Mouse (Mus musculus): ENCODE measurements around the gene Adipoq. TPM values are rescaled to one million over a fixed set of nuclear protein-coding genes. Genes with fewer than 3 reads are reported as not detected.
A peak's percentile ranks its signal among the peaks of the same experiment; 100 is the strongest.

The Adipoq gene
- total and polyA plus RNA-seq, 3 experiments = 5.9 to 52.5 (median 13.6) TPM

GRCm38 (mm10) chr16:23167079-23167478 lies 20.7 kb downstream of the Adipoq start:
- Histone ChIP-seq H3K9ac (ENCODE audit: low read depth, low read length) (no peak overlapping the region), H3K27me3 (ENCODE audit: control insufficient read depth, insufficient read depth, low read length) (no peaks in the 10 kb centered on the region), H3K4me1 (ENCODE audit: control insufficient read depth, insufficient read depth, low read length) (peaks cover 6% of the 10 kb centered on the region), H3K79me2 (replicated peaks; ENCODE audit: control insufficient read depth, insufficient read depth, low read length) (no peaks in the 10 kb centered on the region), H3K27ac (peak overlapping the region; percentile 77), H3K36me3 (ENCODE audit: control insufficient read depth, insufficient read depth, low read length) (no peaks in the 10 kb centered on the region), H3K4me3 (no peak overlapping the region)
- intact Hi-C loops (cut with DNase I) = no loop called here
- WGBS = 31% methylated on average over 5 of the region's 5 CpGs
- no peak for DNase-seq
- TF ChIP-seq POLR2A (IDR thresholded peaks at IDR 0.05; ENCODE audit: insufficient read depth, low read depth, low read length) (0 out of 2 replicates have a peak, but pooled peaks have one; percentile 24), CTCF (IDR thresholded peaks at IDR 0.05) (no peak), EP300 (IDR thresholded peaks at IDR 0.05; ENCODE audit: insufficient read depth, low read depth, low read length) (0 out of 2 replicates have a peak, but pooled peaks have one; percentile 40)

- no peak for DNase-seq
- intact Hi-C loops (cut with DNase I) = no loop called here
- TF ChIP-seq CTCF (IDR thresholded peaks at IDR 0.05) = no peak
- TF ChIP-seq EP300 (IDR thresholded peaks at IDR 0.05; ENCODE audit: insufficient read depth, low read depth, low read length) = no peak
- no peak for TF ChIP-seq POLR2A (IDR thresholded peaks at IDR 0.05; ENCODE audit: insufficient read depth, low read depth, low read length)
- no peak overlapping the region for H3K9ac ChIP-seq (ENCODE audit: low read depth, low read length)
- no peak overlapping the region for H3K4me3 ChIP-seq
- H3K36me3 ChIP-seq (ENCODE audit: control insufficient read depth, insufficient read depth, low read length) = no peaks in the 10 kb centered on the region
- no peaks in the 10 kb centered on the region for H3K79me2 ChIP-seq (replicated peaks; ENCODE audit: control insufficient read depth, insufficient read depth, low read length)
- 92% methylated on average over 3 of the region's 3 CpGs for WGBS
- H3K27ac ChIP-seq = no peak overlapping the region
- H3K4me1 ChIP-seq (ENCODE audit: control insufficient read depth, insufficient read depth, low read length) = peaks cover 5% of the 10 kb centered on the region
- H3K27me3 ChIP-seq (ENCODE audit: control insufficient read depth, insufficient read depth, low read length) = no peaks in the 10 kb centered on the region
Measured at GRCm38 (mm10) chr16:23170813-23171212, 24.5 kb downstream of the Adipoq start.

- no peaks in the 10 kb centered on the region for H3K79me2 ChIP-seq (replicated peaks; ENCODE audit: control insufficient read depth, insufficient read depth, low read length)
- H3K4me1 ChIP-seq (ENCODE audit: control insufficient read depth, insufficient read depth, low read length) = peaks cover 8% of the 10 kb centered on the region
- H3K9ac ChIP-seq (ENCODE audit: low read depth, low read length) = no peak overlapping the region
- no peak overlapping the region for H3K27ac ChIP-seq
- H3K27me3 ChIP-seq (ENCODE audit: control insufficient read depth, insufficient read depth, low read length) = no peaks in the 10 kb centered on the region
- DNase-seq = no peak
- 91% methylated on average over 5 of the region's 5 CpGs for WGBS
- intact Hi-C loops (cut with DNase I) = no loop called here
- TF ChIP-seq POLR2A (IDR thresholded peaks at IDR 0.05; ENCODE audit: insufficient read depth, low read depth, low read length) (no peak), CTCF (IDR thresholded peaks at IDR 0.05) (no peak), EP300 (IDR thresholded peaks at IDR 0.05; ENCODE audit: insufficient read depth, low read depth, low read length) (no peak)
- peaks cover 3% of the 10 kb centered on the region for H3K36me3 ChIP-seq (ENCODE audit: control insufficient read depth, insufficient read depth, low read length)
- H3K4me3 ChIP-seq = no peak overlapping the region
Measured at GRCm38 (mm10) chr16:23173904-23174303, 27.6 kb downstream of the Adipoq start.

- Histone ChIP-seq H3K27me3 (ENCODE audit: control insufficient read depth, insufficient read depth, low read length) (no peaks in the 10 kb centered on the region), H3K27ac (no peak overlapping the region), H3K79me2 (replicated peaks; ENCODE audit: control insufficient read depth, insufficient read depth, low read length) (no peaks in the 10 kb centered on the region), H3K4me3 (no peak overlapping the region), H3K9ac (ENCODE audit: low read depth, low read length) (no peak overlapping the region), H3K4me1 (ENCODE audit: control insufficient read depth, insufficient read depth, low read length) (peaks cover 8% of the 10 kb centered on the region), H3K36me3 (ENCODE audit: control insufficient read depth, insufficient read depth, low read length) (peaks cover 3% of the 10 kb centered on the region)
- TF ChIP-seq CTCF (IDR thresholded peaks at IDR 0.05) (no peak), EP300 (IDR thresholded peaks at IDR 0.05; ENCODE audit: insufficient read depth, low read depth, low read length) (no peak), POLR2A (IDR thresholded peaks at IDR 0.05; ENCODE audit: insufficient read depth, low read depth, low read length) (no peak)
- no peak for DNase-seq
- intact Hi-C loops (cut with DNase I) = no loop called here
- WGBS = 69% methylated on average over 5 of the region's 5 CpGs
Measured at GRCm38 (mm10) chr16:23174855-23175254, 28.5 kb downstream of the Adipoq start.

- Histone ChIP-seq H3K4me3 (no peak overlapping the region), H3K9ac (ENCODE audit: low read depth, low read length) (no peak overlapping the region), H3K27ac (0 out of 2 replicates have a peak overlapping the region, but pooled peaks have one; percentile 16), H3K36me3 (ENCODE audit: control insufficient read depth, insufficient read depth, low read length) (peaks cover 3% of the 10 kb centered on the region), H3K4me1 (ENCODE audit: control insufficient read depth, insufficient read depth, low read length) (peaks cover 8% of the 10 kb centered on the region), H3K79me2 (replicated peaks; ENCODE audit: control insufficient read depth, insufficient read depth, low read length) (no peaks in the 10 kb centered on the region), H3K27me3 (ENCODE audit: control insufficient read depth, insufficient read depth, low read length) (no peaks in the 10 kb centered on the region)
- no peak for DNase-seq
- intact Hi-C loops (cut with DNase I) = no loop called here
- 28% methylated on average over 3 of the region's 3 CpGs for WGBS
- TF ChIP-seq POLR2A (IDR thresholded peaks at IDR 0.05; ENCODE audit: insufficient read depth, low read depth, low read length) (no peak), EP300 (IDR thresholded peaks at IDR 0.05; ENCODE audit: insufficient read depth, low read depth, low read length) (no peak), CTCF (IDR thresholded peaks at IDR 0.05) (no peak)
Measured at GRCm38 (mm10) chr16:23175956-23176355, 29.6 kb downstream of the Adipoq start.

- Histone ChIP-seq H3K27me3 (ENCODE audit: control insufficient read depth, insufficient read depth, low read length) (no peaks in the 10 kb centered on the region), H3K36me3 (ENCODE audit: control insufficient read depth, insufficient read depth, low read length) (peaks cover 3% of the 10 kb centered on the region), H3K4me3 (no peak overlapping the region), H3K9ac (ENCODE audit: low read depth, low read length) (no peak overlapping the region), H3K27ac (no peak overlapping the region), H3K4me1 (ENCODE audit: control insufficient read depth, insufficient read depth, low read length) (peaks cover 10% of the 10 kb centered on the region), H3K79me2 (replicated peaks; ENCODE audit: control insufficient read depth, insufficient read depth, low read length) (no peaks in the 10 kb centered on the region)
- intact Hi-C loops (cut with DNase I) = no loop called here
- no peak for TF ChIP-seq EP300 (IDR thresholded peaks at IDR 0.05; ENCODE audit: insufficient read depth, low read depth, low read length)
- TF ChIP-seq POLR2A (IDR thresholded peaks at IDR 0.05; ENCODE audit: insufficient read depth, low read depth, low read length) = no peak
- no peak for TF ChIP-seq CTCF (IDR thresholded peaks at IDR 0.05)
- WGBS = 96% methylated on average over 2 of the region's 2 CpGs
- no peak for DNase-seq
Measured at GRCm38 (mm10) chr16:23177856-23178255, 31.5 kb downstream of the Adipoq start.

Data from heart, adult 2 months (tissue).